Mouse (Mus musculus): Measurements from ENCODE around the gene Rgcc. TPM values are rescaled to one million over a fixed set of nuclear protein-coding genes. Genes with fewer than 3 reads are reported as not detected.

The Rgcc gene
- polyA plus RNA-seq, 1 experiment from 2014 or later = 28.6 TPM

- 88% methylated on average over 6 of the region's 6 CpGs for WGBS
- Histone ChIP-seq H3K9ac (replicated peaks) (no peak overlapping the region), H3K4me2 (no peak overlapping the region), H3K4me3 (replicated peaks) (no peak overlapping the region), H3K27me3 (no peaks in the 10 kb centered on the region), H3K27ac (no peak overlapping the region), H3K36me3 (no peaks in the 10 kb centered on the region), H3K9me3 (no peaks in the 10 kb centered on the region), H3K4me1 (replicated peaks) (no peaks in the 10 kb centered on the region)
- no peak for ATAC-seq (ENCODE audit: insufficient number of reproducible peaks, insufficient read depth, low FRiP score, low TSS enrichment, low read depth)
These were observed 35.7 kb downstream of the Rgcc start for GRCm38 (mm10) chr14:79265738-79266137.

- H3K4me3 ChIP-seq (replicated peaks) = no peak overlapping the region
- no peaks in the 10 kb centered on the region for H3K9me3 ChIP-seq
- 81% methylated on average over 3 of the region's 3 CpGs for WGBS
- ATAC-seq (ENCODE audit: insufficient number of reproducible peaks, insufficient read depth, low FRiP score, low TSS enrichment, low read depth) = no peak
- H3K4me2 ChIP-seq = no peak overlapping the region
- no peaks in the 10 kb centered on the region for H3K36me3 ChIP-seq
- H3K4me1 ChIP-seq (replicated peaks) = no peaks in the 10 kb centered on the region
- no peak overlapping the region for H3K9ac ChIP-seq (replicated peaks)
- no peak overlapping the region for H3K27ac ChIP-seq
- H3K27me3 ChIP-seq = no peaks in the 10 kb centered on the region
These were observed 38.1 kb downstream of the Rgcc start for GRCm38 (mm10) chr14:79263321-79263720.

- no peak overlapping the region for H3K4me2 ChIP-seq
- no peak for ATAC-seq (ENCODE audit: insufficient number of reproducible peaks, insufficient read depth, low FRiP score, low TSS enrichment, low read depth)
These were observed 38.8 kb downstream of the Rgcc start for GRCm38 (mm10) chr14:79262677-79263076.

GRCm38 (mm10) chr14:79259062-79259779, 42.2 kb downstream of the Rgcc start:
- WGBS = 70% methylated on average over 10 of the region's 10 CpGs
- Histone ChIP-seq H3K9me3 (no peaks in the 10 kb centered on the region), H3K27ac (no peak overlapping the region), H3K4me2 (no peak overlapping the region), H3K36me3 (no peaks in the 10 kb centered on the region), H3K4me1 (replicated peaks) (no peaks in the 10 kb centered on the region), H3K4me3 (replicated peaks) (no peak overlapping the region), H3K9ac (replicated peaks) (no peak overlapping the region), H3K27me3 (no peaks in the 10 kb centered on the region)
- no peak for ATAC-seq (ENCODE audit: insufficient number of reproducible peaks, insufficient read depth, low FRiP score, low TSS enrichment, low read depth)

More at GRCm38 (mm10) chr14:79262677-79263076, 38.8 kb downstream of the Rgcc start:
- Histone ChIP-seq H3K27me3 (no peaks in the 10 kb centered on the region), H3K4me1 (replicated peaks) (no peaks in the 10 kb centered on the region), H3K4me3 (replicated peaks) (no peak overlapping the region), H3K36me3 (no peaks in the 10 kb centered on the region), H3K27ac (no peak overlapping the region), H3K9me3 (no peaks in the 10 kb centered on the region), H3K9ac (replicated peaks) (no peak overlapping the region)
- 90% methylated on average over 4 of the region's 4 CpGs for WGBS

GRCm38 (mm10) chr14:79256656-79257055, 44.8 kb downstream of the Rgcc start:
- Histone ChIP-seq H3K4me3 (replicated peaks) (no peak overlapping the region), H3K27ac (no peak overlapping the region), H3K9ac (replicated peaks) (no peak overlapping the region), H3K9me3 (no peaks in the 10 kb centered on the region), H3K4me2 (no peak overlapping the region), H3K36me3 (no peaks in the 10 kb centered on the region), H3K27me3 (no peaks in the 10 kb centered on the region), H3K4me1 (replicated peaks) (no peaks in the 10 kb centered on the region)
- 83% methylated on average over 5 of the region's 5 CpGs for WGBS
- no peak for ATAC-seq (ENCODE audit: insufficient number of reproducible peaks, insufficient read depth, low FRiP score, low TSS enrichment, low read depth)

- H3K36me3 ChIP-seq = no peaks in the 10 kb centered on the region
- no peak for ATAC-seq (ENCODE audit: insufficient number of reproducible peaks, insufficient read depth, low FRiP score, low TSS enrichment, low read depth)
- no peak overlapping the region for H3K4me3 ChIP-seq (replicated peaks)
- no peak overlapping the region for H3K27ac ChIP-seq
- no peaks in the 10 kb centered on the region for H3K9me3 ChIP-seq
- no peak overlapping the region for H3K9ac ChIP-seq (replicated peaks)
- no peaks in the 10 kb centered on the region for H3K4me1 ChIP-seq (replicated peaks)
- H3K4me2 ChIP-seq = no peak overlapping the region
- no peaks in the 10 kb centered on the region for H3K27me3 ChIP-seq
- WGBS = 69% methylated on average over 1 of the region's 2 CpGs
These were observed 45.7 kb downstream of the Rgcc start for GRCm38 (mm10) chr14:79255786-79256185.

- 68% methylated on average over 5 of the region's 5 CpGs for WGBS
These were observed 49.6 kb downstream of the Rgcc start for GRCm38 (mm10) chr14:79251727-79252285.

GRCm38 (mm10) chr14:79244571-79244970, 56.9 kb downstream of the Rgcc start:
- peaks cover 26% of the 10 kb centered on the region for H3K4me1 ChIP-seq (replicated peaks)
- no peaks in the 10 kb centered on the region for H3K9me3 ChIP-seq
- no peak for ATAC-seq (ENCODE audit: insufficient number of reproducible peaks, insufficient read depth, low FRiP score, low TSS enrichment, low read depth)
- H3K36me3 ChIP-seq = no peaks in the 10 kb centered on the region
- 65% methylated on average over 3 of the region's 3 CpGs for WGBS
- no peak overlapping the region for H3K9ac ChIP-seq (replicated peaks)
- H3K4me3 ChIP-seq (replicated peaks) = no peak overlapping the region
- no peaks in the 10 kb centered on the region for H3K27me3 ChIP-seq
- no peak overlapping the region for H3K4me2 ChIP-seq
- no peak overlapping the region for H3K27ac ChIP-seq

More at GRCm38 (mm10) chr14:79251727-79252285, 49.6 kb downstream of the Rgcc start:
- H3K27ac ChIP-seq = no peak overlapping the region
- H3K9ac ChIP-seq (replicated peaks) = no peak overlapping the region
- no peak overlapping the region for H3K4me2 ChIP-seq
- H3K4me1 ChIP-seq (replicated peaks) = peaks cover 7% of the 10 kb centered on the region; the same call in 1 of the 2 replicates
- no peaks in the 10 kb centered on the region for H3K27me3 ChIP-seq
- no peaks in the 10 kb centered on the region for H3K9me3 ChIP-seq
- no peak for ATAC-seq (ENCODE audit: insufficient number of reproducible peaks, insufficient read depth, low FRiP score, low TSS enrichment, low read depth)
- no peak overlapping the region for H3K4me3 ChIP-seq (replicated peaks)
- no peaks in the 10 kb centered on the region for H3K36me3 ChIP-seq

- no peaks in the 10 kb centered on the region for H3K27me3 ChIP-seq
- no peaks in the 10 kb centered on the region for H3K9me3 ChIP-seq
- no peak overlapping the region for H3K4me2 ChIP-seq
- H3K36me3 ChIP-seq = no peaks in the 10 kb centered on the region
- no peak overlapping the region for H3K4me3 ChIP-seq (replicated peaks)
- no peak for ATAC-seq (ENCODE audit: insufficient number of reproducible peaks, insufficient read depth, low FRiP score, low TSS enrichment, low read depth)
- no peak overlapping the region for H3K9ac ChIP-seq (replicated peaks)
- no peak overlapping the region for H3K27ac ChIP-seq
- H3K4me1 ChIP-seq (replicated peaks) = peaks cover 22% of the 10 kb centered on the region
- WGBS = 79% methylated on average over 12 of the region's 12 CpGs
These were observed 58.2 kb downstream of the Rgcc start for GRCm38 (mm10) chr14:79243038-79243883.

GRCm38 (mm10) chr14:79242386-79242720, 59.1 kb downstream of the Rgcc start:
- Histone ChIP-seq H3K36me3 (no peaks in the 10 kb centered on the region), H3K4me1 (replicated peaks) (peaks cover 19% of the 10 kb centered on the region), H3K27me3 (no peaks in the 10 kb centered on the region), H3K27ac (0 out of 2 replicates have a peak overlapping the region, but pooled peaks have one; percentile 50), H3K9ac (replicated peaks) (no peak overlapping the region), H3K9me3 (no peaks in the 10 kb centered on the region), H3K4me3 (replicated peaks) (no peak overlapping the region), H3K4me2 (no peak overlapping the region)
- ATAC-seq (ENCODE audit: insufficient number of reproducible peaks, insufficient read depth, low FRiP score, low TSS enrichment, low read depth) = no peak

- Histone ChIP-seq H3K36me3 (no peaks in the 10 kb centered on the region), H3K27ac (peak overlapping the region; percentile 50; the same call in 1 of the 2 replicates), H3K4me1 (replicated peaks) (peaks cover 19% of the 10 kb centered on the region), H3K9ac (replicated peaks) (no peak overlapping the region), H3K9me3 (no peaks in the 10 kb centered on the region), H3K27me3 (no peaks in the 10 kb centered on the region), H3K4me3 (replicated peaks) (no peak overlapping the region), H3K4me2 (no peak overlapping the region)
- ATAC-seq (ENCODE audit: insufficient number of reproducible peaks, insufficient read depth, low FRiP score, low TSS enrichment, low read depth) = no peak
- whole genome bisulfite sequencing = 63% methylated on average over 6 of the region's 6 CpGs
These were observed 59.6 kb downstream of the Rgcc start for GRCm38 (mm10) chr14:79241656-79242385.
